7 mouse cellular contexts compared by ENCODE assay signal in the genomic region with DNA sequence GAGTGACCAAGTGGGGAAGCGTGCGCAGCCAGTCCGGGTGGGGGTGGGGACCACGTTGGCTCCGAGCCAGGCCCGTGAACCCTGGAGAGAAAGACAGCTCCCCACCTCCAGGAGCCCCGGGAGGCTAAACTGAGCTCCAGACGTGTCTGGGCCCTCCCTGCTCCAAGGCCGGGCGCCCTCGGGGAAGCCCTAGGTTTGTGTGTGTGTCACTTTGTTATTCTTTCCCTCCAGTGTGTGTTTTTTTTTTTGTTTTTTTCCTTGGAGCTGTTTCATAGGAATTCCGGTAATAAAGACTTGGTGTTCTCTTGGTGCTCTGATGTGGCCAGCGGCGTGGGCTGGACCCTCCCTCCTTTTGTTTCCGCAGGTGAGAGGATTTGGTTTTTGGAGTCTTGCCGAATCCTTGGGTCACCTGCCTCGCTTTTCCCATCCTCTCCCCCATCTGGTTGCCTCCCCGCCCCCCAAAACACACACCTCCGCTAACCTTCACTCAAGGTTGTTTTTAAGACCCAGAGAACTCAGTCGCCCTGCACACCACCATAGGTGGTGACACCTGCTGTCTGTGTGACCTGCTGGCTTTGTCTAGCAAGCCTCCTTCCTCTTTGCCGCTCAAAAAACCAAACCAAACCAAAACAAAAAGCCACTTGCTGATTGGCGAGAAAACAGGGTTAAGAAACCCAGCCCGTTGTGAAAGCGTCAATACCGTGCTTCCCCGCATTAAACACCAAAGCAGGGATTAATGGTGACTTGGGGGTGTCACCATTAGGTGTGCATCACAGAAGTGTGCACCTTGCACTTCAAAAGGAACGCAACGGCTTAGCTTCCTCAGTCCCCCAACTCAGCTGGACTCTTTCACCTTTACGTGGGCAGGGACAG. TPM values are rescaled to one million over a fixed set of nuclear protein-coding genes. Genes with fewer than 3 reads are reported as not detected.
DNase-seq lines count a peak whose midpoint lies in the region; ATAC-seq and TF ChIP-seq lines count a peak whose summit lies in the region.

No protein-coding gene starts in this region.

- DNase-seq in kidney, postnatal 0 days (ENCODE audit: low spot score): no peak
- no peak for DNase-seq in c-Kit-positive CD71-positive TER-119-positive erythroid progenitor cells, embryonic 14.5 days (ENCODE audit: low spot score)
- DNase-seq in spleen, postnatal 14 days (ENCODE audit: low spot score in 2 of 2): no peak

- ATAC-seq in midbrain, embryonic 12.5 days (ENCODE audit: low FRiP score, low read depth): no peak; the same call in 1 of the 2 replicates
- ATAC-seq in midbrain, embryonic 15.5 days (replicated peaks): no peak
- ATAC-seq in kidney, postnatal 0 days (replicated peaks; ENCODE audit: low FRiP score, low read depth): no peak
- no peak for ATAC-seq in neural tube, embryonic 13.5 days (ENCODE audit: low read depth)

- TF ChIP-seq CTCF in kidney, postnatal 0 days (IDR thresholded peaks at IDR 0.05; ENCODE audit: low read depth): no peak

- H3K36me3 ChIP-seq in midbrain, embryonic 12.5 days: no peaks in the 10 kb centered on the region
- H3K36me3 ChIP-seq in midbrain, embryonic 15.5 days (replicated peaks): no peaks in the 10 kb centered on the region
- H3K36me3 ChIP-seq in kidney, postnatal 0 days (ENCODE audit: insufficient read depth, low read length): no peaks in the 10 kb centered on the region
- H3K36me3 ChIP-seq in neural tube, embryonic 13.5 days: no peaks in the 10 kb centered on the region

- WGBS in midbrain, embryonic 12.5 days: 10% methylated on average over 29 of the region's 29 CpGs
- 18% methylated on average over 29 of the region's 29 CpGs for WGBS in midbrain, embryonic 15.5 days
- 10% methylated on average over 29 of the region's 29 CpGs for WGBS in kidney, postnatal 0 days
- WGBS in neural tube, embryonic 13.5 days: 19% methylated on average over 29 of the region's 29 CpGs

- H3K4me1 ChIP-seq in midbrain, embryonic 12.5 days: peaks cover 29% of the 10 kb centered on the region
- H3K4me1 ChIP-seq in midbrain, embryonic 15.5 days: peaks cover 5% of the 10 kb centered on the region; the same call in 1 of the 2 replicates
- H3K4me1 ChIP-seq in brown adipose tissue, adult 24 weeks (ENCODE audit: control insufficient read depth, insufficient read depth, insufficient read length, low read length): peaks cover 3% of the 10 kb centered on the region
- H3K4me1 ChIP-seq in kidney, postnatal 0 days (replicated peaks; ENCODE audit: insufficient read depth, low read length): peaks cover 12% of the 10 kb centered on the region; the same call in 1 of the 2 replicates
- H3K4me1 ChIP-seq in neural tube, embryonic 13.5 days (replicated peaks): peaks cover 30% of the 10 kb centered on the region

- no peak overlapping the region for H3K9ac ChIP-seq in midbrain, embryonic 12.5 days (replicated peaks)
- no peak overlapping the region for H3K9ac ChIP-seq in midbrain, embryonic 15.5 days
- peak overlapping the region; percentile 41 for H3K9ac ChIP-seq in kidney, postnatal 0 days (ENCODE audit: low read depth, low read length)
- H3K9ac ChIP-seq in neural tube, embryonic 13.5 days: peak overlapping the region; percentile 41; the same call in 1 of the 2 replicates

- H3K4me2 ChIP-seq in midbrain, embryonic 12.5 days (replicated peaks): peak overlapping the region; percentile 30
- H3K4me2 ChIP-seq in midbrain, embryonic 15.5 days: no peak overlapping the region
- H3K4me2 ChIP-seq in kidney, postnatal 0 days (ENCODE audit: low read length): peak overlapping the region; percentile 57
- H3K4me2 ChIP-seq in neural tube, embryonic 13.5 days: peak overlapping the region; percentile 22

- peaks cover 53% of the 10 kb centered on the region for H3K27me3 ChIP-seq in midbrain, embryonic 12.5 days
- peaks cover 28% of the 10 kb centered on the region for H3K27me3 ChIP-seq in midbrain, embryonic 15.5 days (replicated peaks)
- peaks cover 17% of the 10 kb centered on the region; the same call in 1 of the 2 replicates for H3K27me3 ChIP-seq in kidney, postnatal 0 days (ENCODE audit: insufficient read depth, low read length)
- H3K27me3 ChIP-seq in neural tube, embryonic 13.5 days: peaks cover 43% of the 10 kb centered on the region

- no peaks in the 10 kb centered on the region for H3K9me3 ChIP-seq in midbrain, embryonic 12.5 days
- H3K9me3 ChIP-seq in midbrain, embryonic 15.5 days: no peaks in the 10 kb centered on the region
- H3K9me3 ChIP-seq in kidney, postnatal 0 days (replicated peaks; ENCODE audit: low read length): no peaks in the 10 kb centered on the region
- no peaks in the 10 kb centered on the region for H3K9me3 ChIP-seq in neural tube, embryonic 13.5 days

- H3K4me3 ChIP-seq in midbrain, embryonic 12.5 days: no peak overlapping the region
- H3K4me3 ChIP-seq in midbrain, embryonic 15.5 days: no peak overlapping the region
- H3K4me3 ChIP-seq in brown adipose tissue, adult 24 weeks (ENCODE audit: insufficient read depth, low read depth, low read length): peak overlapping the region; percentile 42
- H3K4me3 ChIP-seq in kidney, postnatal 0 days (replicated peaks; ENCODE audit: low read depth, low read length): peak overlapping the region; percentile 27
- H3K4me3 ChIP-seq in neural tube, embryonic 13.5 days: no peak overlapping the region

- no peak overlapping the region for H3K27ac ChIP-seq in midbrain, embryonic 12.5 days (replicated peaks)
- H3K27ac ChIP-seq in midbrain, embryonic 15.5 days: no peak overlapping the region
- H3K27ac ChIP-seq in brown adipose tissue, adult 24 weeks (replicated peaks; ENCODE audit: low read depth, low read length): no peak overlapping the region
- no peak overlapping the region for H3K27ac ChIP-seq in kidney, postnatal 0 days
- no peak overlapping the region for H3K27ac ChIP-seq in neural tube, embryonic 13.5 days (replicated peaks)

RNA-seq across cellular contexts. Expression of gene Mrps23, which starts 10.1 kb away (rescaled TPM):
- 69.5 and 71.1 TPM in 2 replicates for polyA plus RNA-seq in midbrain, embryonic 12.5 days (2016; fragmentation: Nextera tagmentation; extraction: Ambion mirVana)
- 60.6 and 62.4 TPM in 2 replicates for polyA plus RNA-seq in midbrain, embryonic 15.5 days (2015; fragmentation: Nextera tagmentation; extraction: Ambion mirVana)
- 150 and 192 TPM in 2 replicates for polyA plus RNA-seq in brown adipose tissue, adult 24 weeks (2012; ENCODE audit: insufficient read depth, insufficient read length, missing spikeins)
- 76.3 and 77.7 TPM in 2 replicates for polyA plus RNA-seq in kidney, postnatal 0 days (2015; fragmentation: Nextera tagmentation; extraction: Ambion mirVana)
- 64.2 and 69.4 TPM in 2 replicates for polyA plus RNA-seq in neural tube, embryonic 13.5 days (2015; fragmentation: Nextera tagmentation; extraction: Ambion mirVana)

Comparison
In these comparisons a context has a peak if more than half of its experiments do, and no peak if none do; other contexts are left out.
1. H3K4me3 ChIP-seq: peak in brown adipose tissue, adult 24 weeks (single experiment) and kidney, postnatal 0 days (single experiment); none in midbrain, embryonic 12.5 days (single experiment), midbrain, embryonic 15.5 days (single experiment) and neural tube, embryonic 13.5 days (single experiment).
2. H3K9ac ChIP-seq: peak in kidney, postnatal 0 days (single experiment) and neural tube, embryonic 13.5 days (single experiment); none in midbrain, embryonic 12.5 days (single experiment) and midbrain, embryonic 15.5 days (single experiment).